Mouse (Mus musculus) right cerebral cortex, postnatal 36 days (tissue): ENCODE results near the gene Rapgef1.

Experiments
- DNase-seq, 2 experiments: peaks; one replicate each; pipeline ENCODE4 v3.0.0; 2022; ENCODE audit warnings: low spot score in 2 of 2, mixed read lengths in 1 of 2

The Rapgef1 gene

GRCm38 (mm10) chr2:29619484-29620300 is at the start of gene Rapgef1:
Rapgef1 (plus strand) TSS chr2:29619720.
- peak; percentile 58 to 61 for DNase-seq

- DNase-seq, result no peak
Observed at GRCm38 (mm10) chr2:29571921-29572700, 47.4 kb upstream of the Rapgef1 start.

- no peak for DNase-seq
Observed at GRCm38 (mm10) chr2:29572811-29573427, 46.6 kb upstream of the Rapgef1 start.

- DNase-seq, result no peak
Observed at GRCm38 (mm10) chr2:29573591-29573990, 45.9 kb upstream of the Rapgef1 start.

GRCm38 (mm10) chr2:29574187-29574586 is 45.3 kb upstream of the Rapgef1 start:
- no peak for DNase-seq

- DNase-seq, result peak; percentile 53 to 64
Observed at GRCm38 (mm10) chr2:29582415-29582814, 37.1 kb upstream of the Rapgef1 start.

GRCm38 (mm10) chr2:29586017-29586702 is 33.4 kb upstream of the Rapgef1 start:
- no peak for DNase-seq

GRCm38 (mm10) chr2:29588006-29588405 is 31.5 kb upstream of the Rapgef1 start:
- no peak for DNase-seq

- DNase-seq, result no peak
Observed at GRCm38 (mm10) chr2:29589266-29589665, 30.3 kb upstream of the Rapgef1 start.

- DNase-seq, result no peak
Observed at GRCm38 (mm10) chr2:29591626-29592025, 27.9 kb upstream of the Rapgef1 start.

GRCm38 (mm10) chr2:29592537-29592936 is 27.0 kb upstream of the Rapgef1 start:
- DNase-seq, result no peak

- DNase-seq, result peak; percentile 38 to 48
Observed at GRCm38 (mm10) chr2:29603930-29604329, 15.6 kb upstream of the Rapgef1 start.

GRCm38 (mm10) chr2:29605591-29605990 is 13.9 kb upstream of the Rapgef1 start:
- DNase-seq, result no peak

- no peak for DNase-seq
Observed at GRCm38 (mm10) chr2:29606460-29606859, 13.1 kb upstream of the Rapgef1 start.

- DNase-seq, result no peak
Observed at GRCm38 (mm10) chr2:29617341-29617740, 2.2 kb upstream of the Rapgef1 start.

GRCm38 (mm10) chr2:29618926-29619483 is 515 bp upstream of the Rapgef1 start:
- DNase-seq, result no peak

GRCm38 (mm10) chr2:29620301-29620827 is 844 bp downstream of the Rapgef1 start:
- DNase-seq, result no peak

GRCm38 (mm10) chr2:29621163-29621562 is 1.6 kb downstream of the Rapgef1 start:
- DNase-seq, result no peak

- DNase-seq, result no peak
Observed at GRCm38 (mm10) chr2:29621636-29622035, 2.1 kb downstream of the Rapgef1 start.

GRCm38 (mm10) chr2:29622126-29623005 is 2.8 kb downstream of the Rapgef1 start:
- DNase-seq, result no peak
